Mouse (Mus musculus): ENCODE results near the gene Trip6. TPM values are rescaled to one million over a fixed set of nuclear protein-coding genes. Genes with fewer than 3 reads are reported as not detected.

Trip6 gene
- total and polyA plus RNA-seq, 3 experiments, result 0.58 to 2.1 TPM; not detected in 1

DNA sequence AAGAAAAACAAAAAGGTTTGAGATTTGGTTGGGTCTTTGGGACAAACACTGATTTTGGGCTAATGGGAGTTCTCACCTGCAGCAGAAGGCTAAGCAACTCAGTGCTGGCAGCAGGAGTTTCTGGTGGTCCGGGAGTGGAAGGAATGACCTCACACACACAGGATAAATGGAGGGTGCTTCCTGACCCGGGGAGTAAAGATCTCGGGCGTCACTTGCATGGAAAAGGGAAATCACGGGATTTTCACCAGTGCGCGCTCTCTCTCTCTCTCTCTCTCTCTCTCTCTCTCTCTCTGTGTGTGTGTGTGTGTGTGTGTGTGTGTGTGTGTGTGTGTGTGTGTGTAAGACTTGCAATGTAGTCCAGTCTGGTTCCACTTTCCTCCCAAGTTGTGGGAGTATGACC is 33.7 kb upstream of the Trip6 start:
- H3K4me3 ChIP-seq (ENCODE audit: control insufficient read depth in 1 of 2, insufficient read depth in 1 of 2, low read depth in 2 of 2, low read length in 2 of 2), result no peak overlapping the region
- H3K36me3 ChIP-seq (ENCODE audit: control insufficient read depth in 1 of 2, insufficient read depth in 2 of 2, low read length in 2 of 2), result no peaks in the 10 kb centered on the region; a peak in 1 of 4 replicates
- H3K27me3 ChIP-seq (ENCODE audit: control insufficient read depth in 1 of 2, insufficient read depth in 2 of 2, low read length in 2 of 2), result 0 out of 4 replicates have a peak, but pooled peaks cover 0 to 2% of the 10 kb centered on the region in 2 experiments
- no peaks in the 10 kb centered on the region for H3K9me3 ChIP-seq (replicated peaks; ENCODE audit: insufficient read depth, low read length)
- no peak overlapping the region for H3K27ac ChIP-seq (ENCODE audit: control insufficient read depth, low read depth, low read length)
- no peak for DNase-seq (ENCODE audit: low read depth, low spot score)
- H3K4me1 ChIP-seq (ENCODE audit: control insufficient read depth in 1 of 2, insufficient read depth in 2 of 2, low read length in 2 of 2), result peaks cover 0 to 3% of the 10 kb centered on the region in 2 experiments; a peak in 2 of 4 replicates
- TF ChIP-seq MAX (IDR thresholded peaks at IDR 0.05; ENCODE audit: low read length) (no peak), RCOR1 (IDR thresholded peaks at IDR 0.05; ENCODE audit: low read depth, low read length) (no peak), CTCF (IDR thresholded peaks at IDR 0.05 in 2 of 3, conservative IDR thresholded peaks at IDR 0.05 in 1 of 3; ENCODE audit: control insufficient read depth in 1 of 3, insufficient read depth in 1 of 3, low read depth in 2 of 3, low read length in 3 of 3, poor library complexity in 1 of 3, severe bottlenecking in 1 of 3) (no peak), MAFK (IDR thresholded peaks at IDR 0.05; ENCODE audit: borderline replicate concordance, low read depth, low read length) (no peak), TAL1 (IDR thresholded peaks at IDR 0.05; ENCODE audit: low read length) (no peak), USF2 (IDR thresholded peaks at IDR 0.05; ENCODE audit: borderline replicate concordance in 1 of 2, insufficient read depth in 1 of 2, low read depth in 1 of 2, low read length in 2 of 2) (no peak), GATA1 (IDR thresholded peaks at IDR 0.05; ENCODE audit: low read depth, low read length) (no peak), POLR2AphosphoS5 (IDR thresholded peaks at IDR 0.05; ENCODE audit: borderline replicate concordance, low read depth, low read length) (no peak), MAZ (IDR thresholded peaks at IDR 0.05; ENCODE audit: low read depth, low read length) (no peak), HCFC1 (IDR thresholded peaks at IDR 0.05; ENCODE audit: low read depth, low read length) (no peak), SIN3A (IDR thresholded peaks at IDR 0.05; ENCODE audit: low read length) (no peak), KAT2A (conservative IDR thresholded peaks at IDR 0.05; ENCODE audit: low read depth, low read length) (no peak)
- H3K79me2 ChIP-seq (ENCODE audit: control insufficient read depth, insufficient read depth, low read length, poor library complexity), result no peaks in the 10 kb centered on the region
- no peak overlapping the region for H3K9ac ChIP-seq (ENCODE audit: control insufficient read depth, low read depth, low read length, poor library complexity, severe bottlenecking)

DNA sequence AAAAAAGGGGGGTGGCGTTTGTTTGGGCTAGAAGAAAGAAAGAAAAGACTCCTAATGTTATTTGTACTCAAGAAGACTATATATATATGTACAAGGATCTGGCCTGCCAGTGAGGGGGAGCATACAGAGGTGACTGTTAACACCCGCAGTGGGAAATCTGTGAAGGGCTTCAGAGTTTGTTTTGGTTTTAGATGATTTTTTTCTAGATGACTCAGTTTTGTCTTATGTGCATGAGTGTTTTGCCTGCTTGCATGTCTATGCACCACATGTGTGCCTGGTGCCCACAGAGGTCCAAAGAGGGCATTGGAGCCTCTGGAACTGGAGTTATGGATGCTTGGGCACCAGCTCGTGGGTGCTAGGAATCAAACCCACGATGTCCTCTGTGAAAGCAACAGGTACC is 32.8 kb upstream of the Trip6 start:
- no peak overlapping the region for H3K9ac ChIP-seq (ENCODE audit: control insufficient read depth, low read depth, low read length, poor library complexity, severe bottlenecking)
- H3K27me3 ChIP-seq (ENCODE audit: control insufficient read depth in 1 of 2, insufficient read depth in 2 of 2, low read length in 2 of 2), result no peaks in the 10 kb centered on the region
- no peak overlapping the region for H3K27ac ChIP-seq (ENCODE audit: control insufficient read depth, low read depth, low read length)

More for the DNA sequence above, 32.8 kb upstream of the Trip6 start:
- TF ChIP-seq TCF12 (IDR thresholded peaks at IDR 0.05; ENCODE audit: low read depth, low read length), result no peak
- no peak for TF ChIP-seq GABPA (IDR thresholded peaks at IDR 0.05; ENCODE audit: low read depth, low read length)
- TF ChIP-seq KAT2A (conservative IDR thresholded peaks at IDR 0.05; ENCODE audit: low read depth, low read length), result no peak
- TF ChIP-seq MYC (IDR thresholded peaks at IDR 0.05; ENCODE audit: low read depth, low read length), result no peak
- TF ChIP-seq ZC3H11A (IDR thresholded peaks at IDR 0.05; ENCODE audit: low read depth, low read length), result no peak
- TF ChIP-seq USF2 (IDR thresholded peaks at IDR 0.05; ENCODE audit: borderline replicate concordance in 1 of 2, insufficient read depth in 1 of 2, low read depth in 1 of 2, low read length in 2 of 2), result no peak
- no peak for TF ChIP-seq CHD1 (IDR thresholded peaks at IDR 0.05; ENCODE audit: low read depth, low read length)
- no peak for TF ChIP-seq MAFK (IDR thresholded peaks at IDR 0.05; ENCODE audit: borderline replicate concordance, low read depth, low read length)
- TF ChIP-seq MXI1 (IDR thresholded peaks at IDR 0.05; ENCODE audit: low read depth, low read length), result no peak
- no peak for TF ChIP-seq CTCF (IDR thresholded peaks at IDR 0.05 in 2 of 3, conservative IDR thresholded peaks at IDR 0.05 in 1 of 3; ENCODE audit: control insufficient read depth in 1 of 3, insufficient read depth in 1 of 3, low read depth in 2 of 3, low read length in 3 of 3, poor library complexity in 1 of 3, severe bottlenecking in 1 of 3)
- no peak for TF ChIP-seq NELFE (IDR thresholded peaks at IDR 0.05; ENCODE audit: low read depth, low read length)
- H3K4me1 ChIP-seq (ENCODE audit: control insufficient read depth in 1 of 2, insufficient read depth in 2 of 2, low read length in 2 of 2), result peaks cover 0 to 3% of the 10 kb centered on the region in 2 experiments; a peak in 2 of 4 replicates
- H3K79me2 ChIP-seq (ENCODE audit: control insufficient read depth, insufficient read depth, low read length, poor library complexity), result no peaks in the 10 kb centered on the region
- H3K9me3 ChIP-seq (replicated peaks; ENCODE audit: insufficient read depth, low read length), result no peaks in the 10 kb centered on the region
- H3K36me3 ChIP-seq (ENCODE audit: control insufficient read depth in 1 of 2, insufficient read depth in 2 of 2, low read length in 2 of 2), result no peaks in the 10 kb centered on the region; a peak in 1 of 4 replicates
- H3K4me3 ChIP-seq (ENCODE audit: control insufficient read depth in 1 of 2, insufficient read depth in 1 of 2, low read depth in 2 of 2, low read length in 2 of 2), result no peak overlapping the region
- no peak for DNase-seq (ENCODE audit: low read depth, low spot score)

Measured in MEL (cell line).